Mouse (Mus musculus) hindbrain, embryonic 15.5 days (tissue): ENCODE measurements around the gene Idnk. TPM values are rescaled to one million over a fixed set of nuclear protein-coding genes. Genes with fewer than 3 reads are reported as not detected.
A peak's percentile ranks its signal among the peaks of the same experiment; 100 is the strongest.

Experiments
- ATAC-seq: fragments of 200-750 bp; cut with Nextera tagmentation; 2 replicates; pipeline ENCODE4 v1.8.0; 2017; ENCODE audit warnings: low read depth, moderate number of reproducible peaks, moderate TSS enrichment; ENCODE audit not compliant: low FRiP score
- H3K27ac ChIP-seq: fragments of 300-500 bp; sonication (generic); replicated peaks from 2 replicates; pipeline ENCODE4 v1.5.1; 2015; ENCODE audit warnings: mild to moderate bottlenecking, inconsistent platforms
- H3K27me3 ChIP-seq: fragments of 300-500 bp; sonication (generic); 2 replicates; pipeline ENCODE4 v1.6.1; 2015; ENCODE audit warnings: control low read depth, inconsistent platforms
- H3K36me3 ChIP-seq: fragments of 300-500 bp; sonication (generic); 2 replicates; pipeline ENCODE4 v1.6.1; 2015; ENCODE audit warnings: control low read depth, inconsistent platforms
- H3K4me1 ChIP-seq: fragments of 300-500 bp; sonication (generic); replicated peaks from 2 replicates; pipeline ENCODE4 v1.6.1; 2015; ENCODE audit warnings: control low read depth, inconsistent platforms
- H3K4me2 ChIP-seq: fragments of 300-500 bp; sonication (generic); 2 replicates; pipeline ENCODE4 v1.6.1; 2015; ENCODE audit warnings: moderate library complexity, mild to moderate bottlenecking, inconsistent platforms
- H3K4me3 ChIP-seq: fragments of 300-500 bp; sonication (generic); 2 replicates; pipeline ENCODE4 v1.5.1; 2015; ENCODE audit warnings: mild to moderate bottlenecking, inconsistent platforms
- H3K9ac ChIP-seq: fragments of 300-500 bp; sonication (generic); 2 replicates; pipeline ENCODE4 v1.6.1; 2015; ENCODE audit warnings: inconsistent platforms
- H3K9me3 ChIP-seq: fragments of 300-500 bp; sonication (generic); 2 replicates; pipeline ENCODE4 v1.6.1; 2016; ENCODE audit warnings: control low read depth, inconsistent platforms
- WGBS: fragments of 180-500 bp; shearing (Covaris S2); methylation state at CpG from one replicate; pipeline ENCODE4 v1.1.7; 2015; 5-methylcytosine and 5-hydroxymethylcytosine counted together
- polyA plus RNA-seq: library from polyadenylated mRNA; unstranded; fragments of >200 nt; fragmentation: Nextera tagmentation; extraction: Ambion mirVana; gene quantifications from 2 replicates; pipeline ENCODE4 v1.2.1, GENCODE M21; 2015

The Idnk gene
- polyA plus RNA-seq, 1 experiment from 2014 or later, result 54.2 TPM

- 87% methylated on average over 14 of the region's 14 CpGs for WGBS
- Histone ChIP-seq H3K4me2 (no peak overlapping the region), H3K27ac (no peak overlapping the region), H3K4me3 (no peak overlapping the region), H3K27me3 (no peaks in the 10 kb centered on the region), H3K9ac (no peak overlapping the region), H3K4me1 (no peaks in the 10 kb centered on the region), H3K36me3 (peaks cover 29% of the 10 kb centered on the region), H3K9me3 (no peaks in the 10 kb centered on the region)
- no peak for ATAC-seq
These were observed 24.4 kb downstream of the Idnk start for GRCm38 (mm10) chr13:58181607-58182551.

- Histone ChIP-seq H3K4me2 (no peak overlapping the region), H3K9ac (no peak overlapping the region), H3K9me3 (no peaks in the 10 kb centered on the region), H3K4me3 (no peak overlapping the region), H3K27me3 (no peaks in the 10 kb centered on the region), H3K4me1 (no peaks in the 10 kb centered on the region; the same call in 1 of the 2 replicates), H3K36me3 (peaks cover 31% of the 10 kb centered on the region), H3K27ac (no peak overlapping the region)
- ATAC-seq, result no peak
- 88% methylated on average over 3 of the region's 3 CpGs for WGBS
These were observed 26.7 kb downstream of the Idnk start for GRCm38 (mm10) chr13:58184111-58184510.

GRCm38 (mm10) chr13:58186281-58186680 is 28.8 kb downstream of the Idnk start:
- no peak for ATAC-seq
- no peaks in the 10 kb centered on the region for H3K27me3 ChIP-seq
- no peaks in the 10 kb centered on the region; the same call in 1 of the 2 replicates for H3K4me1 ChIP-seq
- H3K9ac ChIP-seq, result no peak overlapping the region
- peaks cover 36% of the 10 kb centered on the region for H3K36me3 ChIP-seq
- no peak overlapping the region for H3K4me2 ChIP-seq
- H3K27ac ChIP-seq, result no peak overlapping the region
- WGBS, result 77% methylated on average over 8 of the region's 8 CpGs
- no peak overlapping the region for H3K4me3 ChIP-seq
- H3K9me3 ChIP-seq, result no peaks in the 10 kb centered on the region

- WGBS, result 78% methylated on average over 3 of the region's 3 CpGs
- Histone ChIP-seq H3K4me3 (no peak overlapping the region), H3K36me3 (peaks cover 39% of the 10 kb centered on the region), H3K9me3 (no peaks in the 10 kb centered on the region), H3K27me3 (no peaks in the 10 kb centered on the region), H3K4me1 (no peaks in the 10 kb centered on the region; the same call in 1 of the 2 replicates), H3K4me2 (no peak overlapping the region), H3K9ac (no peak overlapping the region), H3K27ac (no peak overlapping the region)
- ATAC-seq, result no peak
These were observed 30.3 kb downstream of the Idnk start for GRCm38 (mm10) chr13:58187751-58188150.

GRCm38 (mm10) chr13:58188412-58188811 is 31.0 kb downstream of the Idnk start:
- ATAC-seq, result no peak
- Histone ChIP-seq H3K27me3 (no peaks in the 10 kb centered on the region), H3K9me3 (no peaks in the 10 kb centered on the region), H3K4me1 (no peaks in the 10 kb centered on the region; the same call in 1 of the 2 replicates), H3K9ac (no peak overlapping the region), H3K27ac (no peak overlapping the region), H3K4me3 (no peak overlapping the region), H3K4me2 (no peak overlapping the region), H3K36me3 (peaks cover 41% of the 10 kb centered on the region)
- WGBS, result 66% methylated on average over 4 of the region's 4 CpGs

GRCm38 (mm10) chr13:58189473-58189872 is 32.0 kb downstream of the Idnk start:
- Histone ChIP-seq H3K36me3 (peaks cover 41% of the 10 kb centered on the region), H3K9ac (no peak overlapping the region), H3K27ac (no peak overlapping the region), H3K4me1 (no peaks in the 10 kb centered on the region; the same call in 1 of the 2 replicates), H3K4me2 (no peak overlapping the region), H3K4me3 (no peak overlapping the region), H3K27me3 (no peaks in the 10 kb centered on the region), H3K9me3 (no peaks in the 10 kb centered on the region)
- 83% methylated on average over 5 of the region's 5 CpGs for WGBS
- ATAC-seq, result peak; percentile 51; the same call in 1 of the 2 replicates

- Histone ChIP-seq H3K9me3 (no peaks in the 10 kb centered on the region), H3K27ac (no peak overlapping the region), H3K36me3 (peaks cover 48% of the 10 kb centered on the region), H3K4me1 (no peaks in the 10 kb centered on the region; the same call in 1 of the 2 replicates), H3K9ac (no peak overlapping the region), H3K4me2 (no peak overlapping the region), H3K4me3 (no peak overlapping the region), H3K27me3 (no peaks in the 10 kb centered on the region)
- ATAC-seq, result no peak
- WGBS, result 99% methylated on average over 14 of the region's 14 CpGs
These were observed 34.1 kb downstream of the Idnk start for GRCm38 (mm10) chr13:58191516-58191915.

- no peaks in the 10 kb centered on the region; the same call in 1 of the 2 replicates for H3K4me1 ChIP-seq
- H3K9me3 ChIP-seq, result no peaks in the 10 kb centered on the region
- H3K4me3 ChIP-seq, result no peak overlapping the region
- no peak overlapping the region for H3K4me2 ChIP-seq
- no peak for ATAC-seq
- H3K36me3 ChIP-seq, result peaks cover 46% of the 10 kb centered on the region
- H3K27me3 ChIP-seq, result no peaks in the 10 kb centered on the region
- 95% methylated on average over 6 of the region's 6 CpGs for WGBS
- H3K27ac ChIP-seq, result no peak overlapping the region
- no peak overlapping the region for H3K9ac ChIP-seq
These were observed 34.7 kb downstream of the Idnk start for GRCm38 (mm10) chr13:58192146-58192545.

GRCm38 (mm10) chr13:58193221-58193620 is 35.8 kb downstream of the Idnk start:
- no peak overlapping the region for H3K9ac ChIP-seq
- H3K4me1 ChIP-seq, result no peaks in the 10 kb centered on the region
- H3K36me3 ChIP-seq, result peaks cover 45% of the 10 kb centered on the region
- no peak for ATAC-seq
- H3K27ac ChIP-seq, result no peak overlapping the region
- no peaks in the 10 kb centered on the region for H3K9me3 ChIP-seq
- H3K4me2 ChIP-seq, result no peak overlapping the region
- WGBS, result 97% methylated on average over 3 of the region's 3 CpGs
- no peak overlapping the region for H3K4me3 ChIP-seq
- H3K27me3 ChIP-seq, result no peaks in the 10 kb centered on the region

GRCm38 (mm10) chr13:58194908-58195307 is 37.5 kb downstream of the Idnk start:
- Histone ChIP-seq H3K4me2 (no peak overlapping the region), H3K4me3 (no peak overlapping the region), H3K9me3 (no peaks in the 10 kb centered on the region), H3K27ac (no peak overlapping the region), H3K36me3 (peaks cover 45% of the 10 kb centered on the region), H3K9ac (no peak overlapping the region), H3K4me1 (no peaks in the 10 kb centered on the region), H3K27me3 (no peaks in the 10 kb centered on the region)
- ATAC-seq, result no peak
- 82% methylated on average over 3 of the region's 3 CpGs for WGBS

- 77% methylated on average over 3 of the region's 3 CpGs for WGBS
- H3K4me1 ChIP-seq, result no peaks in the 10 kb centered on the region
- H3K36me3 ChIP-seq, result peaks cover 24% of the 10 kb centered on the region
- H3K9ac ChIP-seq, result no peak overlapping the region
- no peak overlapping the region for H3K4me3 ChIP-seq
- no peaks in the 10 kb centered on the region for H3K9me3 ChIP-seq
- no peaks in the 10 kb centered on the region for H3K27me3 ChIP-seq
- H3K27ac ChIP-seq, result no peak overlapping the region
- no peak for ATAC-seq
- no peak overlapping the region for H3K4me2 ChIP-seq
These were observed 39.8 kb downstream of the Idnk start for GRCm38 (mm10) chr13:58197211-58197610.

GRCm38 (mm10) chr13:58197981-58198640 is 40.7 kb downstream of the Idnk start:
- Histone ChIP-seq H3K36me3 (peaks cover 23% of the 10 kb centered on the region), H3K4me1 (peaks cover 4% of the 10 kb centered on the region), H3K27me3 (no peaks in the 10 kb centered on the region), H3K9ac (no peak overlapping the region), H3K27ac (no peak overlapping the region), H3K4me3 (no peak overlapping the region), H3K9me3 (no peaks in the 10 kb centered on the region), H3K4me2 (no peak overlapping the region)
- no peak for ATAC-seq
- WGBS, result 90% methylated on average over 7 of the region's 7 CpGs
